Mouse (Mus musculus) adrenal gland, adult 2 months (tissue): Measurements from ENCODE around the gene Ccnd2. TPM values are rescaled to one million over a fixed set of nuclear protein-coding genes. Genes with fewer than 3 reads are reported as not detected.

Experiments used
- DNase-seq: peaks from one replicate; pipeline ENCODE4 v3.0.0; 2021
- polyA plus RNA-seq: library from polyadenylated mRNA; depleted of rRNA; stranded (reverse); fragments of >200 nt; gene quantifications from 2 replicates; pipeline ENCODE4 v1.2.3, GENCODE M21; 2012; rRNA removed
- total RNA-seq, 2 experiments: library from RNA; stranded (reverse); gene quantifications; 2 replicates each; pipeline ENCODE4 v1.2.3; 2021

Ccnd2 gene
- total and polyA plus RNA-seq, 3 experiments: 127 to 519 (median 481) TPM

GRCm38 (mm10) chr6:127108368-127109060 lies 43.5 kb downstream of the Ccnd2 start:
- no peak for DNase-seq

- no peak for DNase-seq
Measured at GRCm38 (mm10) chr6:127107413-127107812, 44.6 kb downstream of the Ccnd2 start.

GRCm38 (mm10) chr6:127106726-127107125 lies 45.3 kb downstream of the Ccnd2 start:
- no peak for DNase-seq

GRCm38 (mm10) chr6:127106189-127106588 lies 45.8 kb downstream of the Ccnd2 start:
- DNase-seq: no peak

- peak; percentile 24 for DNase-seq
Measured at GRCm38 (mm10) chr6:127105107-127105506, 46.9 kb downstream of the Ccnd2 start.

- peak; percentile 23 for DNase-seq
Measured at GRCm38 (mm10) chr6:127104396-127105029, 47.5 kb downstream of the Ccnd2 start.

- DNase-seq: peak; percentile 37
Measured at GRCm38 (mm10) chr6:127103506-127104275, 48.3 kb downstream of the Ccnd2 start.

GRCm38 (mm10) chr6:127094565-127094964 lies 57.4 kb downstream of the Ccnd2 start:
- no peak for DNase-seq

GRCm38 (mm10) chr6:127086739-127087138 lies 65.3 kb downstream of the Ccnd2 start:
- peak; percentile 36 for DNase-seq

GRCm38 (mm10) chr6:127081820-127082219 lies 70.2 kb downstream of the Ccnd2 start:
- DNase-seq: no peak

- DNase-seq: peak; percentile 74
Measured at GRCm38 (mm10) chr6:127079867-127080731, 71.9 kb downstream of the Ccnd2 start.

Other genes with a start within 250 kb of the Ccnd2 start
- gene Dyrk4, start 230.4 kb downstream of the Ccnd2 start, total RNA-seq: not detected
- gene Dyrk4, start 230.4 kb downstream of the Ccnd2 start, polyA plus RNA-seq: not detected in 2 replicates
- 1 to 10 TPM in 1 of 2 experiments, under 1 TPM in 1; 0.59 to 1.3 TPM for gene Rad51ap1, start 212.6 kb downstream of the Ccnd2 start, total RNA-seq
- 0.59 and 1.1 TPM in 2 replicates for gene Rad51ap1, start 212.6 kb downstream of the Ccnd2 start, polyA plus RNA-seq
- gene D6Wsu163e, start 212.2 kb downstream of the Ccnd2 start, total RNA-seq: 10 to 100 TPM; 17.4 to 22.1 TPM
- 1.3 and 1.5 TPM in 2 replicates for gene D6Wsu163e, start 212.2 kb downstream of the Ccnd2 start, polyA plus RNA-seq
- not detected for gene Fgf6, start 136.6 kb downstream of the Ccnd2 start, total RNA-seq
- gene Fgf6, start 136.6 kb downstream of the Ccnd2 start, polyA plus RNA-seq: not detected in 2 replicates
- gene Fgf23, start 79.3 kb downstream of the Ccnd2 start, total RNA-seq: not detected
- not detected in 2 replicates for gene Fgf23, start 79.3 kb downstream of the Ccnd2 start, polyA plus RNA-seq
- 10 to 100 TPM; 13.2 to 21.9 TPM for gene Tigar, start 42.6 kb downstream of the Ccnd2 start, total RNA-seq
- 2.2 and 3.0 TPM in 2 replicates for gene Tigar, start 42.6 kb downstream of the Ccnd2 start, polyA plus RNA-seq